Mouse (Mus musculus): Measurements from ENCODE around the gene Ppp1r16b. TPM values are rescaled to one million over a fixed set of nuclear protein-coding genes. Genes with fewer than 3 reads are reported as not detected.

Ppp1r16b gene
- polyA plus RNA-seq, 1 experiment, result 59.8 TPM

DNA sequence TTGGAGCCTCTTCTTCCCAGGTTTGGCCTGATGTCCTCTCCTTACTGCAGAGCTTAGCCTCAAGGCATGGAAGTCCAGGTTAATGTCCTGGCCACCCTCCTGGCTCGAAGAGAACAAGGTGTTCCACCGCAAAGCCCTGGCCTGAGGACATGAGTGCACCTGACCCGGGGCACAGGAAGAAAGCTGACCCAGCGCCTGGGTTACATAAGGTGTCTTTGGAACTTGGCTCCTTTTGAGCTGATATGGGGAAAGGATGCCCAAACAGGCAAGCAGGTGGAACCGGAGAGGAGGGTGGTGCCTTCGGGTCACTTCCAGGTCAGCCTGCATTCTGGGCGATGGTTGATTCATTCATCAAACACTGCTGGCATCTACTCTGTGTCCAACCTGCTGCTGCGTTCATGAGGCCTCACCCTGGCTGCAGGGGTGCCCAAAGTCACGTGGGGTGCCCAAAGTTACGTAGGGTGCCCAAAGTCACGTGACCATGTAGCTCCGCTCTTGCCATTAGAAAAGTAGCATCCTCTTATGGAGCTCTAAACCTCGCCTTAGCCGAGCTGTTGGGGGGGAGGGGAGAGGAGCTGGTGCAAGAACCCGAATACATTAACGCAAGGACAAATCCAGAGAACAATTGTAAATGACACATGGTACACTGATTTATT, 55.6 kb downstream of the Ppp1r16b start:
- H3K27ac ChIP-seq (ENCODE audit: insufficient read depth, low read length), result no peak overlapping the region
- WGBS, result 67% methylated on average over 16 of the region's 16 CpGs
- peak in 1 of 2 experiments; percentile 14 for DNase-seq

GRCm38 (mm10) chr2:158721481-158721880, 56.3 kb downstream of the Ppp1r16b start:
- Histone ChIP-seq H3K27ac (ENCODE audit: insufficient read depth, low read length) (no peak overlapping the region), H3K4me1 (ENCODE audit: control insufficient read depth, insufficient read depth, low read length) (no peaks in the 10 kb centered on the region), H3K27me3 (ENCODE audit: control insufficient read depth, insufficient read depth, low read length) (no peaks in the 10 kb centered on the region; the same call in 1 of the 2 replicates), H3K4me3 (replicated peaks; ENCODE audit: insufficient read depth, low read depth, low read length) (no peak overlapping the region)
- no peak for TF ChIP-seq POLR2A (IDR thresholded peaks at IDR 0.05; ENCODE audit: borderline replicate concordance, insufficient read depth, low read length)
- TF ChIP-seq CTCF (IDR thresholded peaks at IDR 0.05; ENCODE audit: borderline replicate concordance, insufficient read depth, low read depth, low read length), result no peak
- 35% methylated on average over 3 of the region's 3 CpGs for WGBS
- DNase-seq, result no peak

More for the DNA sequence above, 55.6 kb downstream of the Ppp1r16b start:
- H3K4me3 ChIP-seq (replicated peaks; ENCODE audit: insufficient read depth, low read depth, low read length), result no peak overlapping the region
- no peaks in the 10 kb centered on the region for H3K4me1 ChIP-seq (ENCODE audit: control insufficient read depth, insufficient read depth, low read length)
- no peaks in the 10 kb centered on the region; the same call in 1 of the 2 replicates for H3K27me3 ChIP-seq (ENCODE audit: control insufficient read depth, insufficient read depth, low read length)
- TF ChIP-seq CTCF (IDR thresholded peaks at IDR 0.05; ENCODE audit: borderline replicate concordance, insufficient read depth, low read depth, low read length), result no peak
- no peak for TF ChIP-seq POLR2A (IDR thresholded peaks at IDR 0.05; ENCODE audit: borderline replicate concordance, insufficient read depth, low read length)

GRCm38 (mm10) chr2:158722135-158722534, 56.9 kb downstream of the Ppp1r16b start:
- TF ChIP-seq POLR2A (IDR thresholded peaks at IDR 0.05; ENCODE audit: borderline replicate concordance, insufficient read depth, low read length) (no peak), CTCF (IDR thresholded peaks at IDR 0.05; ENCODE audit: borderline replicate concordance, insufficient read depth, low read depth, low read length) (no peak)
- Histone ChIP-seq H3K27ac (ENCODE audit: insufficient read depth, low read length) (no peak overlapping the region), H3K4me3 (replicated peaks; ENCODE audit: insufficient read depth, low read depth, low read length) (no peak overlapping the region), H3K4me1 (ENCODE audit: control insufficient read depth, insufficient read depth, low read length) (no peaks in the 10 kb centered on the region), H3K27me3 (ENCODE audit: control insufficient read depth, insufficient read depth, low read length) (no peaks in the 10 kb centered on the region; the same call in 1 of the 2 replicates)
- 83% methylated on average over 4 of the region's 4 CpGs for WGBS
- no peak for DNase-seq

DNA sequence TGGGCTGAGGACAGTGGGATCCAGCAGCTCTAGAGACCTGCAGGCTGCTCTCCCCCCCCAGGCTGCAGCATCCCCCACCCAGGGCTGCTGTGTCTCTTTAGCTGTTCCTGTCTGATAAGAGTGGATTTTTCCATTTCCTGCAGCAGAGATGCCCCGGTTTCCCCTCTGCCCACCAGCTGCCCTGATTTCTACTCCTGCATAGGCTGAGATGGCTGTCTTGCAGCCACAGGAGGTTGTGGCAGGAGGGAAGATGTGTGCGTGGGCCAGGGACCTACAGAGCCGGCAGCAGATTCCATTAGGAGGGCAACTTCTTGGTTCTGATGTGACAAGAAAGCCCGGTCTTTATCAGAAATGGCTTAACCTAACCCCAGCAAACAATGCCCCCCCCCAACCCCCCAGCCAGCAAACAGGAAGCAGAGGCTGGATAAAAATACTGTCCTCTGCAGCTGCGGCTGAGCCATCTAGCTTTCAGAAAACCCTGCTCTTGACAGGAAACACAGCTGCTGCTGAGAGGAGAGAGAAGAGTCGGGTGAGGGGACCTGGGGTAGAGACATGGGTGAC, 57.9 kb downstream of the Ppp1r16b start:
- H3K27ac ChIP-seq (ENCODE audit: insufficient read depth, low read length), result no peak overlapping the region
- no peak overlapping the region for H3K4me3 ChIP-seq (replicated peaks; ENCODE audit: insufficient read depth, low read depth, low read length)
- DNase-seq, result no peak
- WGBS, result 52% methylated on average over 6 of the region's 6 CpGs
- H3K27me3 ChIP-seq (ENCODE audit: control insufficient read depth, insufficient read depth, low read length), result no peaks in the 10 kb centered on the region; the same call in 1 of the 2 replicates
- H3K4me1 ChIP-seq (ENCODE audit: control insufficient read depth, insufficient read depth, low read length), result no peaks in the 10 kb centered on the region
- no peak for TF ChIP-seq CTCF (IDR thresholded peaks at IDR 0.05; ENCODE audit: borderline replicate concordance, insufficient read depth, low read depth, low read length)
- TF ChIP-seq POLR2A (IDR thresholded peaks at IDR 0.05; ENCODE audit: borderline replicate concordance, insufficient read depth, low read length), result no peak

DNA sequence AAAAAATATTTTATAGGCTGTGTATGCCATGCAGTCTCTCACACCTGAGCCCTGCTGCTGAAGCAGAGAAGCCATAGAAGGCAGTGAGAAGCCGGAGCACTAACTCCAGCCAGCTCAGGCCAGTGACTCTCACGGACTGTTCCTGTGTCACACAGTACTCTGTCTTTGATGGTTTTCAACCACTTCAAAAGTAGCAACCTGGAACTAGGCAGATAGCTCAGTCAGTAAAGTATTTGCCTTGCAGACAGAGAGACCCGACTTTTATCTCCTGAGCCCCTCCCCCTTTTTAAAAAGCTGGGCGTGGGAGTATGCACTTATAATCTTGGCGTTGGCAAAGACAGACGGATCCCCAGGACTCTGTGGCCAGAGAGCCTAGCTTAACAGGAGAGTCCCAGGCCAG, 58.6 kb downstream of the Ppp1r16b start:
- no peak for DNase-seq
- Histone ChIP-seq H3K4me1 (ENCODE audit: control insufficient read depth, insufficient read depth, low read length) (no peaks in the 10 kb centered on the region), H3K27me3 (ENCODE audit: control insufficient read depth, insufficient read depth, low read length) (no peaks in the 10 kb centered on the region; the same call in 1 of the 2 replicates), H3K27ac (ENCODE audit: insufficient read depth, low read length) (0 out of 2 replicates have a peak overlapping the region, but pooled peaks have one; percentile 7), H3K4me3 (replicated peaks; ENCODE audit: insufficient read depth, low read depth, low read length) (no peak overlapping the region)
- no peak for TF ChIP-seq POLR2A (IDR thresholded peaks at IDR 0.05; ENCODE audit: borderline replicate concordance, insufficient read depth, low read length)
- TF ChIP-seq CTCF (IDR thresholded peaks at IDR 0.05; ENCODE audit: borderline replicate concordance, insufficient read depth, low read depth, low read length), result no peak
- 52% methylated on average over 6 of the region's 6 CpGs for WGBS

GRCm38 (mm10) chr2:158726252-158726651, 61.1 kb downstream of the Ppp1r16b start:
- TF ChIP-seq CTCF (IDR thresholded peaks at IDR 0.05; ENCODE audit: borderline replicate concordance, insufficient read depth, low read depth, low read length) (no peak), POLR2A (IDR thresholded peaks at IDR 0.05; ENCODE audit: borderline replicate concordance, insufficient read depth, low read length) (no peak)
- H3K27me3 ChIP-seq (ENCODE audit: control insufficient read depth, insufficient read depth, low read length), result no peaks in the 10 kb centered on the region; the same call in 1 of the 2 replicates
- WGBS, result 78% methylated on average over 6 of the region's 6 CpGs
- no peaks in the 10 kb centered on the region for H3K4me1 ChIP-seq (ENCODE audit: control insufficient read depth, insufficient read depth, low read length)
- H3K27ac ChIP-seq (ENCODE audit: insufficient read depth, low read length), result no peak overlapping the region
- H3K4me3 ChIP-seq (replicated peaks; ENCODE audit: insufficient read depth, low read depth, low read length), result no peak overlapping the region
- no peak for DNase-seq

- TF ChIP-seq POLR2A (IDR thresholded peaks at IDR 0.05; ENCODE audit: borderline replicate concordance, insufficient read depth, low read length) (no peak), CTCF (IDR thresholded peaks at IDR 0.05; ENCODE audit: borderline replicate concordance, insufficient read depth, low read depth, low read length) (no peak)
- WGBS, result 57% methylated on average over 7 of the region's 7 CpGs
- DNase-seq, result no peak
- Histone ChIP-seq H3K4me3 (replicated peaks; ENCODE audit: insufficient read depth, low read depth, low read length) (no peak overlapping the region), H3K4me1 (ENCODE audit: control insufficient read depth, insufficient read depth, low read length) (peaks cover 11% of the 10 kb centered on the region), H3K27ac (ENCODE audit: insufficient read depth, low read length) (no peak overlapping the region), H3K27me3 (ENCODE audit: control insufficient read depth, insufficient read depth, low read length) (no peaks in the 10 kb centered on the region; the same call in 1 of the 2 replicates)
These were observed 63.0 kb downstream of the Ppp1r16b start for GRCm38 (mm10) chr2:158728061-158728815.
